Mouse (Mus musculus) cerebral cortex, adult 2 months (tissue): ENCODE results near the gene Leo1.

ENCODE experiments used
- WGBS: fragments of 180-500 bp; shearing (Covaris S2); methylation state at CpG from one replicate; pipeline ENCODE4 v1.1.7; 2018; 5-methylcytosine and 5-hydroxymethylcytosine counted together

Gene Leo1

GRCm38 (mm10) chr9:75467581-75467980 is 26.3 kb downstream of the Leo1 start:
- 97% methylated on average over 3 of the region's 3 CpGs for WGBS

- 81% methylated on average over 14 of the region's 14 CpGs for whole genome bisulfite sequencing
Observed at GRCm38 (mm10) chr9:75468297-75468696, 27.0 kb downstream of the Leo1 start.

- whole genome bisulfite sequencing = 84% methylated on average over 3 of the region's 3 CpGs
Observed at GRCm38 (mm10) chr9:75477212-75477611, 35.9 kb downstream of the Leo1 start.

DNA sequence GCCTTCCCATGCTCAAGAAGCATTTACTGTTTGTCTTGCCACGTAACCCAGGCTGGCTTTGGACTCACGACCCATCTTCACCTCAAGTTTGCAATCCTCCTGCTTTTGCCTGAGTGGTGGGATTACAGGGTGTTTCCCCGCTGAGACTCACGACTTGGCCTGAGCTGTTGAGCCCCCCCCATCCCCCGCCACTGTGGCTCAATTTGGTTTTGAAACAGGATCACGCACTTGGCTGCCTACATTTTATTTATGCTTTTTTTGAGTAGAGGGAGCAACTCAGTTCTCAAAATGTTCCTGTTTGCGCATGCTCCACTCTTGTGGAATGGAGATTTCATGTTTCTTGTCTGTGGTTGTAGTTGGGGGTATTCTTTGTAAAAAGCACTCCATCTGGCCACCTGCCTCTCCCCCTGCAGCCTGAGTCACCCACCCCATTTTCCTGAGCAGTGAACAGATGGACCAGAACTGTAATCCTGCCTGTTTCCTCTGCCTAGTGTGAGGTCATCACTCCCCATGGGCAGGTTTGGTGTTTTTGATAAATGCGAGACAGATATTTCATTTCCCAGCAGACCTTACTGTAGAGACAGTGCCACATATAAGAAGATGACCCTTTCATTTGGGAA is 37.9 kb downstream of the Leo1 start:
- WGBS = 43% methylated on average over 8 of the region's 8 CpGs

GRCm38 (mm10) chr9:75480536-75481075 is 39.3 kb downstream of the Leo1 start:
- 53% methylated on average over 5 of the region's 5 CpGs for WGBS

- 79% methylated on average over 6 of the region's 6 CpGs for WGBS
Observed at GRCm38 (mm10) chr9:75485231-75485630, 43.9 kb downstream of the Leo1 start.

- 91% methylated on average over 7 of the region's 7 CpGs for WGBS
Observed at GRCm38 (mm10) chr9:75488255-75488654, 46.9 kb downstream of the Leo1 start.

DNA sequence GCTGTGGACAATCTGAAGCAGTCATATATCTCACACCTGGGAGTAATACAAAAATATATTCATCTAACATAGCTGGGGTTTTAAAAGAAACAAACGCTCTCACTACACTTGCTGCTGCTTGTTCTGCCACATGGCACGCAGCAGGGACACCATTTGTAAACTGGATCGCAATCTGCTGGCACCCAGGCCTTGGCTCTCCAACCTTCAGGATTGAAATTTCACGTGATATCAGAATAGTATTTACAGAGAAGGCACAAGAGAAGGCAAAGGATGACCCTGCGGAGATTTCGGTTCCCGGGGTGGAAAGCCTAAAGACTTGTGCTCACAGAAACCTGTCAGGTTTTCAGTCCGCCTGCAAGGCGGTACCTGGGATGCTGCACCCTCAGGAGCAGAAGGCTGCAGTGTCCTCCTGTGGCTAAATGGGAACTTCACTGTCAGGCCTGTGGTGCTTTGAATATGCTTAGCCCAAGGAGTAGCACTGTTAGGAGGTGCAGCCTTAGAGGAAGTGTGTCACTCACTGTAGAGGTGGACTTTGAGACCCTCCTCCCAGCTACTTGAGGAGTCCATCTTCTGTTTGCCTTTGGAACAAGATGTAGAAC is 53.2 kb downstream of the Leo1 start:
- 58% methylated on average over 9 of the region's 9 CpGs for WGBS

- WGBS = 81% methylated on average over 10 of the region's 10 CpGs
Observed at GRCm38 (mm10) chr9:75495945-75496344, 54.6 kb downstream of the Leo1 start.

- 90% methylated on average over 7 of the region's 7 CpGs for WGBS
Observed at GRCm38 (mm10) chr9:75498571-75498970, 57.2 kb downstream of the Leo1 start.

GRCm38 (mm10) chr9:75504311-75504710 is 63.0 kb downstream of the Leo1 start:
- WGBS = 44% methylated on average over 6 of the region's 6 CpGs

DNA sequence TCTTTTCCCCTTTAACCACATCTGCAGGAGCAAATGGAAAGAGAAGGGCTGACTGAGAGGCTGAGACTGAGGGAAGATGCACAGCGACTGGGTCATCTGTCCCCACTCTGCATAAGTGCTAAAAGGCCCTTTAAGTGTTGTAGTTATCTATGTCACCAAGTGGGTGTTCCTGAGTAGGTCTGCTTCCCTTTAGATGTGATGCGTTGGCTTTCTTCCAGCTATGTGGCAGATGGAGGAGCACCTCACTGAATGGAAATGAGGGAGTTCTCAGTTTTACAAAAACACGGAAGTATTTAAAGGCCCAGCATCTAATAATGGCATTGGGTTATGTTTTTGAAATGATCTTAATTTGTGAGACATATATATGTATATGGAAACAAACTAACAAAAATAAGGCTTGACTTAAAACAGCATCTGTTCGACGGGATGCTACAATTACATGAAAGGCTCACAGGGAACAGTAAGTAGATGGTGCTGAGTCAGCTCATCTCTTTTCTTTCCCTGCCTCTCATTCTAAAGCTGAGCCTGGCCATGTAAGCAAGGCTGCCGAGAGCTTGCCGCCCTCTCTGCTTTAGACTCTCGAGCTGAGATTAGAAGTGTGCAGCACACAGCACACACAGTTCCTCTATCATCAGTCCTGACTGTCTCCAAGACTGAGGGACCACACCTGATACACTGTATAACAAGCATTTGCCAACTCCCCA is 70.1 kb downstream of the Leo1 start:
- WGBS = 31% methylated on average over 8 of the region's 8 CpGs

- WGBS = 39% methylated on average over 12 of the region's 12 CpGs
Observed at GRCm38 (mm10) chr9:75515464-75516113, 74.3 kb downstream of the Leo1 start.
